Mouse (Mus musculus) adrenal gland, postnatal 25 days (tissue): Measurements from ENCODE around the gene Efcab9. TPM values are rescaled to one million over a fixed set of nuclear protein-coding genes. Genes with fewer than 3 reads are reported as not detected.

Source experiments
- DNase-seq: peaks from one replicate; pipeline ENCODE4 v3.0.0; 2021; ENCODE audit warnings: mixed read lengths
- total RNA-seq: library from RNA; stranded (reverse); gene quantifications from 2 replicates; pipeline ENCODE4 v1.2.3, GENCODE M21; 2021

Efcab9 gene
- total RNA-seq, 1 experiment from 2014 or later: 1.5 TPM

DNA sequence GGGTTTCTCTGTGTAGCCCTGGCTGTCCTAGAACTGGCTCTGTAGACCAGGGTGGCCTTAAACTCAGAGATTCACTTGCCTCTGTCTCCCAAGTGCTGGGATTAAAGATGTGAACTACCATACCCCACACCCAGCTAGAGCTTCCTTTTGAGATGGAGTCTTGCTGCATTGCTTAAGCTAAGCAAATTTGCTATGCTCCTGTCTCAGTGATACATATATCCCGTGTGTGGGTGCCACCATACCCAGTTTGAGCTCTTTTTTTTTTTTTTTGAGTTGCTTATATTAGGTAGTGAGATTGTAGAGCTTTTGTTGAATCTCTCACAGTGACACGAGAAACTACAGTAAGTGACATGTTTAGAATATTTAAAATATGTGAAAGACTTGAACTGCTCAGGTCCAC, 36.6 kb downstream of the Efcab9 start:
- DNase-seq: no peak

- no peak for DNase-seq
Measured at GRCm38 (mm10) chr11:32493312-32493711, 38.6 kb downstream of the Efcab9 start.

- DNase-seq: no peak
Measured at GRCm38 (mm10) chr11:32491079-32491478, 40.8 kb downstream of the Efcab9 start.

GRCm38 (mm10) chr11:32488808-32489670, 42.8 kb downstream of the Efcab9 start:
- DNase-seq: no peak

DNA sequence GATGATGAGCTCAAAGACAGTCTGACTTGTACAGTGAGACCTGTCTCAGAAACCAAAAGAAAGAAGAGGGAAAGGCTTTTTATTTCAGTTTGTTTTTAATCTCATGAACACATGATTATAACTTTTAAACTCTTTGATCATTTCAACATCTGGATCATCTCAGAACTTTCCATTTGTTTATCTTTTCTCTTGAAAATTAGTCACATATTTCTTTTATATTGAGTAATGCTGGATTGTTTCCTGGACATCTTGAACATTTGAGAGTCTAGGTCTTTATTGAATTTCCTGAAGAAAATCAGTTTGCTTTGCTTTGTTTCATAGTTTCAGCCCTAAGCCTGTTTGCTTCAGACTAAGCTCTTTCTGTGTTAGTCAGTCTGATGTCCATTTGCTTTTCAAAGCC, 43.5 kb downstream of the Efcab9 start:
- no peak for DNase-seq

DNA sequence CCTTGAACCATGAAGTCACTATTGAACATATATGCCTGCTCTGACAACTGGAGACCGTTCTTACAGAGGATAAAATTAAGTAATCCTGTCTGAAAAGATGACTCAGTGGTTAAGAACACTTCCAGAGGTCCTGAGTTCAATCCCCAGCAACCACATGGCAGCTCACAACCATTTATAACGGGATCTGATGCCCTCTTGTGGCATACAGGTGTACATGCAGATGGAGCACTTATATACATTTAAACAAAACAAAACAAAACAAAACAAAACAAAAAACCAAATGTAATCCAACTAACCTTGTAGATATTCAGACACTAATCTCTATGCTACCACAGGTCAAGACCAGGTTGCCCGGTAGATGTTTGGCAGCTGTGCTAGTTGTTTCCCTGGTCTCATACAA, 44.4 kb downstream of the Efcab9 start:
- no peak for DNase-seq

- DNase-seq: no peak
Measured at GRCm38 (mm10) chr11:32486621-32487020, 45.3 kb downstream of the Efcab9 start.

GRCm38 (mm10) chr11:32485290-32485689, 46.6 kb downstream of the Efcab9 start:
- no peak for DNase-seq

DNA sequence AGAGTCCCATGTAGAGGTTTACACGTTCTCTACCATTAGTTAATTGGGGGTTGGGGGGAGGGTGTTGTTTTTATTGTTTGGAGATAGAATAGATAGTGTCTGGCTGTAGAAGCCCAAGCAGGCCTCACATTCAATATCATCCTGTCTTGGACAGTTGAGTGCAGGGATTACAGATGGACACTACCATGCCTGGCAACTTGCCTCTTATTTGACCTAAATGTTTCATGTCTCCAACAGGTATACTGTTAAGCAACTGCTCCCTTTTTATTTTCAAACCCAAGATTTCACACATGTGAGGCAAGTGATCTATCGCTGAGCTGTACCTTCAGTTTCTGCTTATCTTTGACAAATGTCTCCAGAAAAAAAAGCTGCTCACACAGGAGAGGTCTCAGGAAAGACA, 50.4 kb downstream of the Efcab9 start:
- DNase-seq: no peak

GRCm38 (mm10) chr11:32475487-32476236, 56.2 kb downstream of the Efcab9 start:
- DNase-seq: no peak

DNA sequence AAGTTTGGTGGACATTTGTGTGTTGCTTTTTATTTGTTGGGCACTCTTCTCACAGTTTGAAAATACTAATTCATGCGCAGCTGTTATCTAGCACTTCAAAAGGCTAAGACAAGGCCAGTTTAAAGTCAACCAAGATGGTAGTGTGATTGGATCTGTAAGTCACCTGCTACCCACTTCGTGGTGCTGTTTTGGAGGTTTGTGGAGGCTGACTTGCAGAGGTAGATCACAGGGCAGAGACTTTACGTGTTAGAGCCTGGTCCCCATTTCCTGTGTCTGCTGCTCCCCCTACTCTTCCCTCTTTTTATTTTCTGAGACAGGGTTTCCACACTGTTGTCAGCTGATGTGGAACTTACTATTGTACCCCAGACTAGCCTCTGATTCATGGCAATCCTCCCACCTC, 57.2 kb downstream of the Efcab9 start:
- no peak for DNase-seq

Other genes with a start within 250 kb of the Efcab9 start
- 2,198 and 2,224 TPM in 2 replicates for gene Hba-a1, start 248.6 kb downstream of the Efcab9 start, total RNA-seq
- 0.64 TPM in 1 of 2 replicates, not detected in the other for gene Hbq1b, start 245.1 kb downstream of the Efcab9 start, total RNA-seq
- gene Hba-a2, start 235.6 kb downstream of the Efcab9 start, total RNA-seq: 1,730 and 2,563 TPM in 2 replicates
- gene Hbq1a, start 232.0 kb downstream of the Efcab9 start, total RNA-seq: not detected in 2 replicates
- 4.6 and 5.1 TPM in 2 replicates for gene Sh3pxd2b, start 184.3 kb downstream of the Efcab9 start, total RNA-seq
- gene Ubtd2, start 76.7 kb downstream of the Efcab9 start, total RNA-seq: 15.3 and 16.2 TPM in 2 replicates
- gene Stk10, start 1.2 kb upstream of the Efcab9 start, total RNA-seq: 10.3 TPM in 2 replicates
- gene Fbxw11, start 110.6 kb upstream of the Efcab9 start, total RNA-seq: 87.7 and 113 TPM in 2 replicates